Mouse (Mus musculus): ENCODE data around the gene Chuk.

Gene Chuk

GRCm38 (mm10) chr19:44033396-44033795, 73.9 kb downstream of the Chuk start:
- DNase-seq (ENCODE audit: low spot score), result no peak

- DNase-seq (ENCODE audit: low spot score), result no peak
Observed at GRCm38 (mm10) chr19:44032046-44032744, 75.1 kb downstream of the Chuk start.

- DNase-seq (ENCODE audit: low spot score), result no peak
Observed at GRCm38 (mm10) chr19:44030024-44030423, 77.3 kb downstream of the Chuk start.

GRCm38 (mm10) chr19:44028972-44029371, 78.3 kb downstream of the Chuk start, which contains the start of gene Cyp2c23:
Cyp2c23 (minus strand) TSS chr19:44029208.
- DNase-seq (ENCODE audit: low spot score), result no peak

GRCm38 (mm10) chr19:44026956-44027530, 80.2 kb downstream of the Chuk start:
- DNase-seq (ENCODE audit: low spot score), result no peak

GRCm38 (mm10) chr19:44024921-44025585, 82.2 kb downstream of the Chuk start:
- DNase-seq (ENCODE audit: low spot score), result no peak

Measured in ovary, postnatal 10 days (tissue).